Mouse (Mus musculus): ENCODE data around the gene Pygb. TPM values are rescaled to one million over a fixed set of nuclear protein-coding genes. Genes with fewer than 3 reads are reported as not detected.

Gene Pygb
- polyA plus RNA-seq, 1 experiment from 2014 or later, result 39.4 TPM

DNA sequence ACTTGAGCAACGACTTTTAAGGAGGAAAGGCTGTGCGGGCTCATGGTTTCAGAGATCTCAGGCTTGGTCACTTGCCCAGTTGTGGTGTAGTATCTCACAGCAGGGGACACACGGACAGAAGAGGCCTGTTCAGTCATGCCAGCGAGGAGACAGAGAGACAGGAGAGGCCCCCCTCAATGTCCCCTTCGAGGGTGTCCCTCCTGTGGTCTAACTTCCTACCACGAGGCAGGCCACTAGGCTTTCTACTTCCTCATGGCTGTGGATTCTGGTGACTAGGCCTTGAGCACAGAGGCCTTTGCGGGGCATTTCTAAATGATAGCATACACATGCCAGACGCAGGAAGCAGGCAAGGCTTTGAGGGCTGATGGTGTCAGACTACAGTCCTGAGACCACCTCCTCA, 36.5 kb downstream of the Pygb start:
- H3K9ac ChIP-seq (ENCODE audit: low read length), result no peak overlapping the region
- H3K36me3 ChIP-seq (ENCODE audit: control insufficient read depth, insufficient read depth, low read length), result peaks cover 17% of the 10 kb centered on the region; the same call in 1 of the 2 replicates
- no peak overlapping the region for H3K4me2 ChIP-seq (ENCODE audit: low read depth, severe bottlenecking)
- no peak for ATAC-seq (ENCODE audit: insufficient number of reproducible peaks, low FRiP score, low TSS enrichment, low read depth)
- no peaks in the 10 kb centered on the region for H3K27me3 ChIP-seq (ENCODE audit: control insufficient read depth, insufficient read depth, low read length)
- H3K4me1 ChIP-seq (ENCODE audit: control insufficient read depth, insufficient read depth, low read length), result no peaks in the 10 kb centered on the region
- H3K4me3 ChIP-seq (ENCODE audit: low read depth, low read length), result no peak overlapping the region
- no peak for DNase-seq (ENCODE audit: low spot score)
- no peak overlapping the region for H3K27ac ChIP-seq (replicated peaks; ENCODE audit: low read depth, low read length)
- 81% methylated on average over 8 of the region's 8 CpGs for WGBS
- no peaks in the 10 kb centered on the region for H3K9me3 ChIP-seq (ENCODE audit: control insufficient read depth, low read length)

DNA sequence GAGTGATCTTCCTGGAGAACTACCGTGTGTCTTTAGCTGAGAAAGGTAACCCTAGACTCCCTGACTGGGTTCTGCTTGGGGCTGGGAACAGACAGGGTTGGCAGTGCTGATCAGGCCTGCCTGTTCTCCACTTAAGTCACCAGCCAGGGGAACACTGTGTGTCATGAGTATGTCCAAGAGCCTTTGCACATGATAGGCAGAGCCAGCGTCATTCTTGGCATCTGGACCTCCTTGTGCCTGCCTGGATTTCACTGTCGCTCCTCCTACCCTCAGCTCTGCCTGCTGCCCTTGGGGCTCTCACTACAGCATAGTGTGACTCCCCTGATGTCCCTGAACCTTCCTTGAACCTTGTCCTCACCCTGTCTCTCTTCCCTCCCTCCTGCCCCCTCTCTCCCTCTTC, 39.9 kb downstream of the Pygb start:
- Histone ChIP-seq H3K4me2 (ENCODE audit: low read depth, severe bottlenecking) (no peak overlapping the region), H3K36me3 (ENCODE audit: control insufficient read depth, insufficient read depth, low read length) (peaks cover 19% of the 10 kb centered on the region), H3K27me3 (ENCODE audit: control insufficient read depth, insufficient read depth, low read length) (no peaks in the 10 kb centered on the region), H3K4me3 (ENCODE audit: low read depth, low read length) (no peak overlapping the region), H3K4me1 (ENCODE audit: control insufficient read depth, insufficient read depth, low read length) (no peaks in the 10 kb centered on the region), H3K9ac (ENCODE audit: low read length) (no peak overlapping the region), H3K27ac (replicated peaks; ENCODE audit: low read depth, low read length) (no peak overlapping the region), H3K9me3 (ENCODE audit: control insufficient read depth, low read length) (no peaks in the 10 kb centered on the region)
- DNase-seq (ENCODE audit: low spot score), result no peak
- no peak for ATAC-seq (ENCODE audit: insufficient number of reproducible peaks, low FRiP score, low TSS enrichment, low read depth)
- 90% methylated on average over 3 of the region's 3 CpGs for WGBS

DNA sequence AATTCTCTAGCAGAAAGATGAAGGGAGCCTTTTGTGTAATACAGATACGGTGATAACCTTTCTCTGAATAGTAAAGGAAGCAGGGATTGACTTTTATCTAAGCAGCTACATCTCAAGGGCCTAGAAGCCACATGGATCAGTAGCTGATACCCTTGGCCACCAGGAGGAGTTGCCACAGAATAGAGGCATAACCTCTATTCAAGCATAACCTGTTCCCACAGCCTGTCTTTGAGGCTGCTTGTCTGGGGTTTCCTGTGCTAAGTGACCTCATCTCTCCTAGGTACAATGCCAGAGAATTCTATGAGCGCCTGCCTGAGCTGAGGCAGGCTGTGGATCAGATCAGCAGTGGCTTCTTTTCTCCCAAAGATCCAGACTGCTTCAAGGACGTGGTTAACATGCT, 41.6 kb downstream of the Pygb start:
- Histone ChIP-seq H3K4me1 (ENCODE audit: control insufficient read depth, insufficient read depth, low read length) (no peaks in the 10 kb centered on the region), H3K4me2 (ENCODE audit: low read depth, severe bottlenecking) (no peak overlapping the region), H3K4me3 (ENCODE audit: low read depth, low read length) (no peak overlapping the region), H3K27ac (replicated peaks; ENCODE audit: low read depth, low read length) (no peak overlapping the region), H3K9ac (ENCODE audit: low read length) (no peak overlapping the region), H3K27me3 (ENCODE audit: control insufficient read depth, insufficient read depth, low read length) (no peaks in the 10 kb centered on the region), H3K36me3 (ENCODE audit: control insufficient read depth, insufficient read depth, low read length) (peaks cover 23% of the 10 kb centered on the region), H3K9me3 (ENCODE audit: control insufficient read depth, low read length) (no peaks in the 10 kb centered on the region)
- no peak for DNase-seq (ENCODE audit: low spot score)
- 83% methylated on average over 3 of the region's 3 CpGs for WGBS
- no peak for ATAC-seq (ENCODE audit: insufficient number of reproducible peaks, low FRiP score, low TSS enrichment, low read depth)

DNA sequence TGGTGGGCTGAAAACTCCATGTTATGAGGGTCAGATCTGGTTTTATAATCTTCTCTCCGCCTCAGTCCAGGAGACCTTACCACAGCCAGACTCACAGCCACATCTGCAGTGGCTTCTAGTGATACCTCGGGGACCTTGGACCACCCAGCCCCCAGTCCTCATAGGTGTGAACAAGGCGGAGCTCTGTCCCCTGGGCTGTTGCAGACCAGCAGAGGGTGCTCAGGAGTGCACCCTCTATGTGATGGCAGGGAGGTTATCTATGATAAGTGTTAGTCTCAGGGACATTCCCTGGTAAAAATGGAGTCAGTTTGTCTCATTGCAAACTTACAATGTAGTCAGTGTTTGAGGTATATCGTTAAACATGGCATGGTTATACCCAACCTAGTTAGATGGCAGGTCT, 42.1 kb downstream of the Pygb start:
- Histone ChIP-seq H3K36me3 (ENCODE audit: control insufficient read depth, insufficient read depth, low read length) (peaks cover 22% of the 10 kb centered on the region), H3K9me3 (ENCODE audit: control insufficient read depth, low read length) (no peaks in the 10 kb centered on the region), H3K4me3 (ENCODE audit: low read depth, low read length) (no peak overlapping the region), H3K27ac (replicated peaks; ENCODE audit: low read depth, low read length) (no peak overlapping the region), H3K27me3 (ENCODE audit: control insufficient read depth, insufficient read depth, low read length) (no peaks in the 10 kb centered on the region), H3K4me1 (ENCODE audit: control insufficient read depth, insufficient read depth, low read length) (no peaks in the 10 kb centered on the region), H3K4me2 (ENCODE audit: low read depth, severe bottlenecking) (no peak overlapping the region), H3K9ac (ENCODE audit: low read length) (no peak overlapping the region)
- DNase-seq (ENCODE audit: low spot score) (no peak), ATAC-seq (ENCODE audit: insufficient number of reproducible peaks, low FRiP score, low TSS enrichment, low read depth) (no peak)
- 73% methylated on average over 4 of the region's 4 CpGs for WGBS

DNA sequence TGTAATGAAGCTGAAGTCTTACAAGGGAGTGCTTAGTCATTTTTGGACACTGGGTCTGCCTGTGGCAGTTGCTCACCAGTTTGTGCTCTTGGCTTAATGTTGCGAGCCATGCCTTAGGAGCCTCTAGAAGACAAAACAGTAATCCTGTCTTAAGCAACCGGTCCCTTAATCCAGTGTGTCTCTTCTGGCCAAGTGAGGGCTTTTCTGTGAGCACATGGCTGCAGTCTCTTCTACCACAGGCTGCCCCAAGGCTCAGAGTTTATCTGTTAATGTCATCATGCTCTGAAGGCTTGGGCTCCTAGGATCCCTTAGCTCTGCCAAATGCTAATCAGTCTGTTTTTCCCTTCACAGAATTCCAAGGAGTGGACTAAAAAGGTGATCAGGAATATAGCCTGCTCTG, 43.5 kb downstream of the Pygb start:
- no peak for ATAC-seq (ENCODE audit: insufficient number of reproducible peaks, low FRiP score, low TSS enrichment, low read depth)
- no peak overlapping the region for H3K4me2 ChIP-seq (ENCODE audit: low read depth, severe bottlenecking)
- no peak overlapping the region for H3K4me3 ChIP-seq (ENCODE audit: low read depth, low read length)
- H3K9me3 ChIP-seq (ENCODE audit: control insufficient read depth, low read length), result no peaks in the 10 kb centered on the region
- no peak overlapping the region for H3K27ac ChIP-seq (replicated peaks; ENCODE audit: low read depth, low read length)
- H3K27me3 ChIP-seq (ENCODE audit: control insufficient read depth, insufficient read depth, low read length), result no peaks in the 10 kb centered on the region
- H3K9ac ChIP-seq (ENCODE audit: low read length), result no peak overlapping the region
- H3K36me3 ChIP-seq (ENCODE audit: control insufficient read depth, insufficient read depth, low read length), result peaks cover 18% of the 10 kb centered on the region
- H3K4me1 ChIP-seq (ENCODE audit: control insufficient read depth, insufficient read depth, low read length), result no peaks in the 10 kb centered on the region
- DNase-seq (ENCODE audit: low spot score), result no peak
- WGBS, result 86% methylated on average over 2 of the region's 2 CpGs

DNA sequence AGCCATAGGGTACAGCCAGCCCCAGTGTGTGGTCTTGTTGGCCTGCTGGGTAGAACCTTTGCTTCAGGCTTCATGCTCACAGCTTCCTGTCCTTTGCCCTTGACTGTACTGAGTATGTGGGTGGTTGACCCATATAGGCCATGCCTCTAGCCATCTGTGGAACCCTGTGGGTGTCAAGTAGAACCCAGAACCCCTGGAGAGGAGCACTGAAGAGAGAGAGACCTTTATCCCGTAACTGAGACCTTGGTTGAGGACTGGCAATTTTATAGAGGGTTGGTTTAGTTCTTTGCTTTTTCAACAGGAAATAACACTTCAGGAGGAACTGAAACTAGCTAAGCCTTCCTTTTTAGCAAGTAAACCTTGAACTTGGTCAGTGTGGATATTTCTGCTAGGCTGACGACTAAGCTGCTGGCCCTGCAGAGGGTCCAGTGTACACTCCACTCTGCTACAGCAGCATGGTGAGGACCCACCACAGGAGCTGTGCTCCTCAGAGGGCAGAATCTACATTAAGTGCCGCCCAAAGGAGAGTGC, 44.4 kb downstream of the Pygb start:
- Histone ChIP-seq H3K27ac (replicated peaks; ENCODE audit: low read depth, low read length) (no peak overlapping the region), H3K4me2 (ENCODE audit: low read depth, severe bottlenecking) (no peak overlapping the region), H3K27me3 (ENCODE audit: control insufficient read depth, insufficient read depth, low read length) (no peaks in the 10 kb centered on the region), H3K36me3 (ENCODE audit: control insufficient read depth, insufficient read depth, low read length) (peaks cover 17% of the 10 kb centered on the region), H3K4me3 (ENCODE audit: low read depth, low read length) (no peak overlapping the region), H3K9me3 (ENCODE audit: control insufficient read depth, low read length) (no peaks in the 10 kb centered on the region), H3K4me1 (ENCODE audit: control insufficient read depth, insufficient read depth, low read length) (no peaks in the 10 kb centered on the region), H3K9ac (ENCODE audit: low read length) (no peak overlapping the region)
- 81% methylated on average over 3 of the region's 3 CpGs for WGBS
- no peak for ATAC-seq (ENCODE audit: insufficient number of reproducible peaks, low FRiP score, low TSS enrichment, low read depth)
- DNase-seq (ENCODE audit: low spot score), result no peak

DNA sequence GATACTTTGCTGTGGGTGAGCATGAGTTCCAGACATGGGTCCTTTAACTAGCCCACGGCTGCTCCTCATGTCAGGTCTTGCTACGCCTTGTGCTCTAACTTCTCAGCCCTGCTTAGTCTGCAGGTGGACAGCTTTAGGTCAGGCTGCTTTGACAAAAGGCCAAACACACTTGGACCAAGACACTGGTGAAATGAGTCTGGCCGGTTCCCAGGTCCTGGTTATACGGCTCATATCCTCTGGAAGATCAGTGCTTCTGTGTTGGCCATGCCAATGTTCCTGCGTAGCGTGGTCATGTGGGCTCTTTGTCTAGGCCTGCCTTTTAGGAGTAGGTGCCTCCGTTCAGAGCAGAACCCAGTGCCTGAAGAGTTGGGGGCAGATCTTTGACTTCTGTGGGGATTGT, 45.5 kb downstream of the Pygb start:
- Histone ChIP-seq H3K4me2 (ENCODE audit: low read depth, severe bottlenecking) (no peak overlapping the region), H3K27ac (replicated peaks; ENCODE audit: low read depth, low read length) (no peak overlapping the region), H3K27me3 (ENCODE audit: control insufficient read depth, insufficient read depth, low read length) (no peaks in the 10 kb centered on the region), H3K4me3 (ENCODE audit: low read depth, low read length) (no peak overlapping the region), H3K4me1 (ENCODE audit: control insufficient read depth, insufficient read depth, low read length) (no peaks in the 10 kb centered on the region), H3K9ac (ENCODE audit: low read length) (no peak overlapping the region), H3K9me3 (ENCODE audit: control insufficient read depth, low read length) (no peaks in the 10 kb centered on the region), H3K36me3 (ENCODE audit: control insufficient read depth, insufficient read depth, low read length) (peaks cover 16% of the 10 kb centered on the region)
- DNase-seq (ENCODE audit: low spot score), result no peak
- 94% methylated on average over 7 of the region's 7 CpGs for WGBS
- ATAC-seq (ENCODE audit: insufficient number of reproducible peaks, low FRiP score, low TSS enrichment, low read depth), result no peak

DNA sequence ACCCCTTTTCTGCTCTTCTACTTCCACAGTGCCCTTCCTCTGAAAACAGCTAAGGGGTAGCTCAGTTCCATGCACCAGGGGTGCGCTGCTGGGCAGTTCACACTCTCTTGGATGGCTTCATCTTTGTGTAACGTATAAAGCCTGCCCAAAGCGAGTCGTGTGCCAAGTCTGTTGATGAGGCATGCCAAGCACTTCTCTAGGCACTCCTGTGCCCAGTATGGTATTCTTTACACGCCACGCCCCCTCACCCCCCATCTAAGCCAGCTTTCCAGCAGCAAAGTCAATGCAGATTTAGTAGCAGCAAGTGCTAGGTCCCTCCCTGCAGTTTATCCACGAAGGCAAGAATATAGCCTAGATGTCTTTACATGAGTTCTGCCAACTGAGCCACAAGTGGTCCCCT, 48.1 kb downstream of the Pygb start:
- no peaks in the 10 kb centered on the region for H3K4me1 ChIP-seq (ENCODE audit: control insufficient read depth, insufficient read depth, low read length)
- no peak for ATAC-seq (ENCODE audit: insufficient number of reproducible peaks, low FRiP score, low TSS enrichment, low read depth)
- no peak overlapping the region for H3K4me3 ChIP-seq (ENCODE audit: low read depth, low read length)
- H3K9ac ChIP-seq (ENCODE audit: low read length), result no peak overlapping the region
- H3K36me3 ChIP-seq (ENCODE audit: control insufficient read depth, insufficient read depth, low read length), result peaks cover 8% of the 10 kb centered on the region
- no peak overlapping the region for H3K4me2 ChIP-seq (ENCODE audit: low read depth, severe bottlenecking)
- no peaks in the 10 kb centered on the region for H3K9me3 ChIP-seq (ENCODE audit: control insufficient read depth, low read length)
- DNase-seq (ENCODE audit: low spot score), result no peak
- no peak overlapping the region for H3K27ac ChIP-seq (replicated peaks; ENCODE audit: low read depth, low read length)
- 95% methylated on average over 7 of the region's 7 CpGs for WGBS
- no peaks in the 10 kb centered on the region for H3K27me3 ChIP-seq (ENCODE audit: control insufficient read depth, insufficient read depth, low read length)

DNA sequence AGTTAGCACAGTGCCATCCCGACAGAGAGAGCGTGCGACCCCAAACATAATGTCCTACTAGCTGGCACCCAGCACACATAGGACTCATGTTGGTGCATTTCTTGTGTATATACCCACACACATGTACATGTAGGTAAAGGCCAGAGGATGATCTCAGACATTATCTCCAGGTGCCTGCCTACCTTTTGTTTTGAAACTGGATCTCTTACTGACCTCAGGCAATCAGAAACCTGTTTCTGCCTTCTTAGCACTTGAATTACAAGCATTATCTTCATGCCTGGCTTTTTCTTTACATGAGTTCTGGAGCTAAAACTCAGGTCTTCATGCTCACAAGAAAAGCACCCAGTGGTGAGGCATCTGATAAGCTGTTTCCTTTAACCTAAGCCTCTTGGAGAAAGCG, 49.4 kb downstream of the Pygb start:
- no peak overlapping the region for H3K4me2 ChIP-seq (ENCODE audit: low read depth, severe bottlenecking)
- H3K4me3 ChIP-seq (ENCODE audit: low read depth, low read length), result no peak overlapping the region
- WGBS, result 93% methylated on average over 4 of the region's 4 CpGs
- H3K27me3 ChIP-seq (ENCODE audit: control insufficient read depth, insufficient read depth, low read length), result no peaks in the 10 kb centered on the region
- no peaks in the 10 kb centered on the region for H3K9me3 ChIP-seq (ENCODE audit: control insufficient read depth, low read length)
- H3K27ac ChIP-seq (replicated peaks; ENCODE audit: low read depth, low read length), result no peak overlapping the region
- no peaks in the 10 kb centered on the region for H3K4me1 ChIP-seq (ENCODE audit: control insufficient read depth, insufficient read depth, low read length)
- H3K36me3 ChIP-seq (ENCODE audit: control insufficient read depth, insufficient read depth, low read length), result peaks cover 4% of the 10 kb centered on the region; the same call in 1 of the 2 replicates
- DNase-seq (ENCODE audit: low spot score) (no peak), ATAC-seq (ENCODE audit: insufficient number of reproducible peaks, low FRiP score, low TSS enrichment, low read depth) (no peak)
- no peak overlapping the region for H3K9ac ChIP-seq (ENCODE audit: low read length)

Measured in limb, embryonic 11.5 days (tissue).